Mouse (Mus musculus) testis, postnatal 10 days (tissue): Measurements from ENCODE around the gene Cutal.

Source experiments
- DNase-seq: peaks from one replicate; pipeline ENCODE4 v3.0.0; 2021; ENCODE audit warnings: low spot score

The Cutal gene

GRCm38 (mm10) chr2:34884186-34884585, 10.0 kb downstream of the Cutal start:
- no peak for DNase-seq

GRCm38 (mm10) chr2:34893950-34894349, 19.8 kb downstream of the Cutal start:
- no peak for DNase-seq

DNA sequence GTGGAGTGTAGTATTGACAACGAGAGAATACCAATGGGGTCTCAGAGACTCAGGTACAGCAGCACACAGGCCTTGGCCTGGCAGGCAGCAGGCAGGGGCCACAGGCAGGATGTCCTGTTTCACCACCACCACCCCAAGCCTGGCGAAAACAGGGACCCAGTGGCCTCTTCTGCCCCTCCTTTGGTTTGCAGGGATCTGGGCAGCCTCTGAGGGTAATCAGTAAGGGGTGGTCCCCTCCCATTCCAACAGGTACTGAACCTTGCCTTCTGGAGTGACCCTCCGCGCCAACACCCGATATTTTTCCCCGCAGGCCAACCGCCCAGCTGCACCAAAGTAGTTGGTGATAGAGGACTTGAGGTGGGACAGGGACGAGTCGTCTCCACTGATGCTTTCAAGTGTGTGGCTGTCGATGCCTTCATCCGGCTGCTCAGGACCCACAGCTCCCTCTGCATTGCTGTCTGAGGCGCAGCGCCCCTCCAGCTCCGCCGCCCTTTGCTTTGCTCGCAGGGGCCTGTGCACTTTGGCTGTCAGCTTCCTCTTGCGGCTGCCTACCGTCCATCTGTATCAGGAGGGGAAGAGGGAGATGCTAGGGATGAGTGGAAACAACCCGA, 21.4 kb downstream of the Cutal start:
- no peak for DNase-seq

GRCm38 (mm10) chr2:34896821-34897460, 22.7 kb downstream of the Cutal start:
- no peak for DNase-seq

DNA sequence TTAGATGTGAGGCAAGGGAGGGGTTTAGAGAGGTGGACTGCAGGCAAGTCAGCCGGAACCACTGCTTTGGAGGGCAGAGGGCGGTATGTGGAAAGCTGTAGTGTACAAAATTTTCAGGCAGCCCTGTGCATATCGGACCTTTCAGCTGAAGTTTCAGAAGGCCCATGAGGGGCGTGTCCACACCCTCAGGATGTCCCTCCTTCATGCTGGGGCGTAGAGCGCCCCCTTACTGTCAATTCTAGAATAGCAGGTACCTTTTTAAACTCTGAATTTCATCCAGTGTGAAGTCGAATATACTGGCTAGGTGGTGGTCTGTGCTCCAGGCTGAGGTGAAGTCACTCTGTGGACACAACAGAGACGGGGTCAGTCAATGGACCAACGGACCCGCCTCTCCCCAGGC, 23.6 kb downstream of the Cutal start:
- DNase-seq, result peak; percentile 64

- DNase-seq, result no peak
These were observed 25.5 kb downstream of the Cutal start for GRCm38 (mm10) chr2:34899682-34900081.

DNA sequence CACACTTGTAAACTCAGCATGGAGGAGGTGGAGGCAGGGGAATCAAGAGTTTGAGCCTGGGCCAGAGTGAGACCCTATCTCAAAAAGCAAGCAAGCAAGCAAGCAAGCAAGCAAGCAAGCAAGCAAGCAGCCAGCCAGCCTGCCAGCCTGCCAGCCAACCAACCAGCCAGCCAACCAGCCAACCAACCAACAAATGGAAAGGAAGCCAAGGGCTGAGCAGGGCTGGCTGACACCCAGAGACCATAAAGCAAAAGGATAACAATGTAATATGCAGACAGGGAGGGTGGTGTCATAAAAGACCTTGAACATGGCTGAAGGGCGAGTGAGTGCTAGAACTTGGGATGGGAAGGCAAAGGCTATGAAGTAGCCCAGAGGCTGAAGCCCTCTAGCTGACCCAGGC, 26.2 kb downstream of the Cutal start:
- DNase-seq, result no peak

DNA sequence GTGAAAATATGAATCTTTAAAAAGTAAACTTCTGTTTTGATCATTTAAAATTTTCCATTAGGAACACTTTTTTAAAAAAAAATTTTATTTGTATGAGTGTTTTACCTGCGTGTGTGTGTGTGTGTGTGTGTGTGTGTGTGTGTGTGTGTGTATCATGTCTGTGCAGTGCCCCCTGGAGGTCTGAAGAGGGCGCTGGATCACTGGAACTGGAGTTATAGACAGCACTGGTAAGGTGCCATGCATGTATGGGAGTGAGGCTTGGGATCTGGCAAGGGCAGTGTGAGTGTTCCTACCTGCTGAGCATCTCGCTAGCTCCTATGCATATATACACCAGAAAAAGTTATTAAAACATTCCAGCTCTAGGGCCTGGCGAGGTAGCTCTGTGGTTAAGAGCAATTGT, 27.5 kb downstream of the Cutal start:
- DNase-seq, result no peak

DNA sequence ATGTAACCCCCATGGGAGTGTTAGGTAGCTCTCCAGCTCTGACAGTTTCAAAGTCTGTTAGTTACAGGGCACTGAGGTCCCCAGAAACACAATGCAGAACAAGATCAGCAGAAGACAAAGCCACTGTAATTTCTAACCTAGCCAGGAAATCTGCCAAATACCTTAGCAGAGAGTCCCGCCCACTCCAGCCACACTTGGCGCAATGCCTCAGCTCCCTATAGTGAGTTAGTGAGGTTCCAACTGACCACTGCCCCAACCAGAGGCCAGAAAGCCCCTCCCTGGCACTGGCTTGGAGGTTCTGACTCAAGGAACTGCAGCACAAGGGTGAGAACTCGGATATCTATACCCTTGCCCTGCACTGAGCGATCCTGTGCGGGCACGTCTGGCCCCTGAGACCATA, 28.5 kb downstream of the Cutal start:
- no peak for DNase-seq

DNA sequence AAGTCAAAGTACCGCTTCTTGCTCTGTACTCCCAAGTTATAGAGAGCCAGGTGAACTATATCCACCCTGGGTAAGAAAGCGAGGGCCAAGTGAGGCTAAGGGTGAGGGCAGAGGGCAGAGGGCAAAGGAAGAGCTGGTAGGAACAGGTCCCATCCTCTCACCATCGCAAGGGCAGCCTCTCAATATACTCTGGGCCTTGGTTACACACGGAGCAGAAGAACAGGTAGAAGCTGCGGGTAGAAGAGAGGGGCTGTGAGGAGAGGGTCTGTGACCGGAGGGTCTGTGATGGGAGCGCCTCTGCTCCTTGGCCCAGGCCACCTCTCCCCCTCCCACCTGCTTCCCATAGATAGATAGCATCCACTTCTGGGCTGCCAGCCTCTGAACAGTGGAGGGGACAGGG, 29.0 kb downstream of the Cutal start:
- no peak for DNase-seq

DNA sequence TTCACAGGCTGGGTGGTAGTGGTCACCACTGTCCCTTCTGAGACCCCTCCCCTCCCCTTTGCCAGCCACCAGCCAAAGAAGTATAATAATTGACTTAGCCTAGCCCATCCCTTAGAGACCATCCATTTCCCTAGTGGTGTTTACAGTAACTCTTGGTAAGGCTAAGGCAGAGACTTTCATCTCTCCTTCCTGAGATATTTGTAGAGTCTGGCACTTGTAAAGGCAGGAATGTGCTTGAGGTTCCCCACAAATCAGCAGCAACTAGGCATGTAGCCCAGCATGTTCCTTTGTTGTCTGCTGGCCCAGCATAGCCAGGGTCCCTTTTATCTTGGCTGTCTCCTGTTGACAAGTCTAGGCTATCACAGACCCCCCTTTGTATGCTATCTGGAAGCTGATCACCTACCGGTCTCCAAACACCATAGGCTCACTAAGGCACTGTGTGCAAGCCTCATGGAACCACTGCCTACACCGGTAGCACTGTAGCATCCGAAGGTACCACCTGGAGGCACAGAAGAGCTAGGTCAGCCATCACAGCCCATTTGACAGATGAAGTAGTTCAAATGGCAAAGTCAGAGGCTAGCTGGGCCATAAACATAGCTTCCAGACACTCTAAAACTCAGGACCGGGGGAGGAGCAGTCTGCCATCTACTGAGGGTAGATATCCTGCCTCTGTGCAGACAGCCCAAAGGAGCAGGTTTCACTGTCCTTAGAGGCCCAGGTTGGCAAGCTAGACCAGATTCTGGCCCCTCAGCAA, 29.6 kb downstream of the Cutal start:
- DNase-seq, result no peak

- peak; percentile 99 for DNase-seq
These were observed 30.8 kb downstream of the Cutal start for GRCm38 (mm10) chr2:34904849-34905542.

GRCm38 (mm10) chr2:34906426-34906825, 32.2 kb downstream of the Cutal start:
- DNase-seq, result no peak

- DNase-seq, result peak; percentile 77
These were observed 32.8 kb downstream of the Cutal start for GRCm38 (mm10) chr2:34906861-34907604.

DNA sequence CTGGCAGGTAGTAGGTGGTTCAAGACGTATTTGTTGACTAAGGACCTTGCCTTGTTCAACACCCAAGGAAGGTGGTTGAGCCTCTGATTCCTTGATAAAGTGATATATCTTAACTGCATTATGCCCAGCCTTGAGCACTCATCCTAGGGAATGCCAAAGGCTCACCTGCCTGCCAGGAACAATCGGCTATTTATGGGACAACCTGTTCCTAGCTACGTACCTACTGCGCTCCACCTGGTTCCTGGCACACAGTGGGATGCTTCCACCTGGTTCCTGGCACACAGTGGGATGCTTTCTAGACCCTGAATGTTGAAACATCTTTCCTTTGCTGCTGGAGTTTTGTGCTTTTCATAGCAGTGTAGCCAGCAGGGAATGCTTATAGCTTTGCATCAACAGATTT, 35.5 kb downstream of the Cutal start:
- no peak for DNase-seq

DNA sequence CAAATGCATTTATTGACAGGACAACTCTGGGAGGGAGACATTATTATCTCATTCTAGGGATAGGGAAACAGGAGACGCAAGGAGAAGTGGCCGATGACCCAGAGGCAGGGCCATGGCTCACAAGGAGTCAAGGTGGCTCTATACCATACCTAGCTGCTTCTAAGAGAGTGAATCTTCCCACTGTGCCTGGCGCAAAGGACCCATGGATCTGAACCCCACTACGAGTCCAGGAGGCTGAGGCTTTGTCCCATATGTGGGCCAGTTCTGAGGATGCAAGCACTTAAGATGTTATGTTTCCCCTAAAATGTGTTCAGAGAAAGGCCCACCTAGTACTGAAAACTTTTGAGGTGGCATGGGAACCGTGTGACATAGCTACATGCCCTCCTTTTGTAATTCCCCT, 37.7 kb downstream of the Cutal start:
- no peak for DNase-seq

GRCm38 (mm10) chr2:34912613-34913012, 38.4 kb downstream of the Cutal start:
- no peak for DNase-seq

GRCm38 (mm10) chr2:34913218-34914068, 39.2 kb downstream of the Cutal start, which contains the start of gene Phf19:
Gene Phf19, minus strand, starts transcription at chr2:34914026.
- DNase-seq, result peak; percentile 59

DNA sequence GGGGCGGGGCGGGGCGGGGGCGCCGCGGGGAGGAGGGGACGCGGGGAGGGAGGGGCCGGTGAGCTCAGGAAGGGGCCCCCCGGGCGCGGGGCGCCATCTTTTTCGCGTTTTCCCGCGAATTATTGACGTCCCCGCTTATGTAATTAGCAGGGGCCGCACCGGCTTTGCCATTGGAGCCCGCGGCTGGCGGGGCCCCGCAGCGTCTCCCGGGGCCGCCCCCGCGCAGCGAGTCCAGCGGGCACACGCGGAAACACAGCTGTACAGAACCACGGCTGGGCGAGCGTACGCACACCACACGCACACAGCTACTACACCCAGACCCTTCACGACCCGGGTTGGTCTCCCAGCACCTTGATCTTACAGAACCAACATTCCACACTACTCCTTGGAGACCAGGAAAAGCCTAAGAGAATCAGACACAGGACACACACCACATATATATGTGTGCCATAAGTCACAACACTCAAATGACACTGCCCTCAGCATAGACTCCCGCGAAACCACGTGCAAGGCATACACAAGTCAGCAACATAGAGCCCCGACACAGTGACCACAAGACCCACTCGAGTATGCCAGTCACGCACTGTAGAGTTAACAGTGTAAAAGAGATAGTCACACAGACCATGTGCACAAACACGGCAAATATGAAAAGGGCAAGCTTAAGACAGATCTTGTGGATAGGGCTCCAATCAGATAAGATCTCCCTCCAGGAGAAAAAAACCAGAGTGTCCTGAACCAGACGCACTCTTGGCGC, 40.0 kb downstream of the Cutal start:
- peak; percentile 59 for DNase-seq

- no peak for DNase-seq
These were observed 40.6 kb downstream of the Cutal start for GRCm38 (mm10) chr2:34914823-34915082.

DNA sequence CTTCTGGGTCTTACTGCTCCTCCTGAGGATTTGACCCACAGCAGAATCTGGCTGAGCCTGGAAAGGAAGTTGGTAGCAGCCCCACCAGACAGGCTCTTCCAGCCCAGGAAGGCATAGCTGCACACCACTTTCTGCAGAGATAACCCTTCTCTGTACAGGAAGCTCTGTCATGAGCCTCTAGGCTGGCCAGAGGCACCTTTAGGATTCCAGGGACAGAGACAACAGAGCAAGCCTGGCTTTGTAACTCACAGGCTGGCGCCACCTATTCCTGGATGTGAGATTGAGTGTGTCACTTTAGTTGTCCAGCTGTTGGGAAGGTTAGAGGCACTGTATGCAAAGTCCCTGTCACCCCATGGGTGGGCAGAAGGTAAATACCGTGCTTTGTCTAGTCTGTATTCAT, 40.9 kb downstream of the Cutal start:
- DNase-seq, result no peak
